Mouse (Mus musculus): ENCODE measurements around the gene Zfp526.
A peak's percentile ranks its signal among the peaks of the same experiment; 100 is the strongest.

Gene Zfp526

GRCm38 (mm10) chr7:25209161-25209622 is 12.0 kb upstream of the Zfp526 start:
- no peak for DNase-seq (ENCODE audit: extremely low spot score)

- DNase-seq (ENCODE audit: extremely low spot score): no peak
These were observed 10.7 kb upstream of the Zfp526 start for GRCm38 (mm10) chr7:25210482-25210881.

- no peak for DNase-seq (ENCODE audit: extremely low spot score)
These were observed 8.1 kb upstream of the Zfp526 start for GRCm38 (mm10) chr7:25213099-25213498.

- no peak for DNase-seq (ENCODE audit: extremely low spot score)
These were observed 7.1 kb upstream of the Zfp526 start for GRCm38 (mm10) chr7:25214172-25214571.

- DNase-seq (ENCODE audit: extremely low spot score): no peak
These were observed 3.4 kb upstream of the Zfp526 start for GRCm38 (mm10) chr7:25217653-25218395.

- DNase-seq (ENCODE audit: extremely low spot score): peak; percentile 89
These were observed 2.4 kb upstream of the Zfp526 start for GRCm38 (mm10) chr7:25218705-25219415.

GRCm38 (mm10) chr7:25219416-25219750 is 1.8 kb upstream of the Zfp526 start:
- DNase-seq (ENCODE audit: extremely low spot score): no peak

GRCm38 (mm10) chr7:25219756-25220456 is 1.3 kb upstream of the Zfp526 start:
- peak; percentile 94 for DNase-seq (ENCODE audit: extremely low spot score)

- DNase-seq (ENCODE audit: extremely low spot score): no peak
These were observed 646 bp upstream of the Zfp526 start, which contains the start of gene Dedd2 for GRCm38 (mm10) chr7:25220457-25221101. Gene Dedd2, minus strand, starts transcription at chr7:25220615.

GRCm38 (mm10) chr7:25222275-25222967 is 1.2 kb downstream of the Zfp526 start:
- no peak for DNase-seq (ENCODE audit: extremely low spot score)

GRCm38 (mm10) chr7:25227523-25228300 is 6.5 kb downstream of the Zfp526 start:
- no peak for DNase-seq (ENCODE audit: extremely low spot score)

- no peak for DNase-seq (ENCODE audit: extremely low spot score)
These were observed 9.6 kb downstream of the Zfp526 start for GRCm38 (mm10) chr7:25230690-25231285.

GRCm38 (mm10) chr7:25232101-25232648 is 10.9 kb downstream of the Zfp526 start:
- no peak for DNase-seq (ENCODE audit: extremely low spot score)

GRCm38 (mm10) chr7:25233061-25233460 is 11.8 kb downstream of the Zfp526 start:
- DNase-seq (ENCODE audit: extremely low spot score): no peak

GRCm38 (mm10) chr7:25235526-25235925 is 14.3 kb downstream of the Zfp526 start:
- no peak for DNase-seq (ENCODE audit: extremely low spot score)

- no peak for DNase-seq (ENCODE audit: extremely low spot score)
These were observed 16.2 kb downstream of the Zfp526 start, which contains the start of gene Gsk3a for GRCm38 (mm10) chr7:25237249-25238014. Gene Gsk3a, minus strand, starts transcription at chr7:25237851.

- DNase-seq (ENCODE audit: extremely low spot score): peak; percentile 97
These were observed 16.9 kb downstream of the Zfp526 start for GRCm38 (mm10) chr7:25238015-25238706.

GRCm38 (mm10) chr7:25238829-25239623 is 17.8 kb downstream of the Zfp526 start:
- peak; percentile 79 for DNase-seq (ENCODE audit: extremely low spot score)

Measured in embryo, embryonic 9.5 days (tissue).